Mouse (Mus musculus) frontal cortex, postnatal 14 days (tissue): ENCODE measurements at regions not wholly inside any gene's neighbourhood (a gene's known extent, or its start where the extent isn't known, plus 50 kb on each side); places are given as distances from the start of the nearest gene placed in this dataset.

Experiments
- DNase-seq, 2 experiments: peaks; one replicate each; pipeline ENCODE4 v3.0.0; 2022; ENCODE audit warnings: low spot score in 2 of 2

DNA sequence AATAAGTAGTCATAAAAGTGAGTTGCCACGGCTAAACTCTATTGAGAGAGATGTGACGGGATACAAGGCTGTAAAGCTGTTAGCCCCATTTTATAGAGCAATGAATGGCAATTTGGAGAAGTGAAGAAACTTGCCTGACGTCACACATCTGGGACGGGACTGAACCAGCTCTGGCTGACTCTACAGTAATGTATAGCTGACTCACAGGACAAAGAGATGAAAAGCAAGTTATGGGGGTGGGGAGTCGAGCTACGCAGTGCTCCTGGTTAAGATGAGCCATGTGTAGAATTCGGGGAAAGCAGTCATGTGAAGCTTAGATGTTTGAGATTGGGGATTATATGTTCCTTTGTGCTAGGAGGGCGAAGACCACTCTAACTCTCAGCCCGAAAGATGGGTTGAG, 72.2 kb upstream of the Boc start:
- DNase-seq: no peak

GRCm38 (mm10) chr16:44630426-44630825, 71.7 kb upstream of the Boc start:
- no peak for DNase-seq

DNA sequence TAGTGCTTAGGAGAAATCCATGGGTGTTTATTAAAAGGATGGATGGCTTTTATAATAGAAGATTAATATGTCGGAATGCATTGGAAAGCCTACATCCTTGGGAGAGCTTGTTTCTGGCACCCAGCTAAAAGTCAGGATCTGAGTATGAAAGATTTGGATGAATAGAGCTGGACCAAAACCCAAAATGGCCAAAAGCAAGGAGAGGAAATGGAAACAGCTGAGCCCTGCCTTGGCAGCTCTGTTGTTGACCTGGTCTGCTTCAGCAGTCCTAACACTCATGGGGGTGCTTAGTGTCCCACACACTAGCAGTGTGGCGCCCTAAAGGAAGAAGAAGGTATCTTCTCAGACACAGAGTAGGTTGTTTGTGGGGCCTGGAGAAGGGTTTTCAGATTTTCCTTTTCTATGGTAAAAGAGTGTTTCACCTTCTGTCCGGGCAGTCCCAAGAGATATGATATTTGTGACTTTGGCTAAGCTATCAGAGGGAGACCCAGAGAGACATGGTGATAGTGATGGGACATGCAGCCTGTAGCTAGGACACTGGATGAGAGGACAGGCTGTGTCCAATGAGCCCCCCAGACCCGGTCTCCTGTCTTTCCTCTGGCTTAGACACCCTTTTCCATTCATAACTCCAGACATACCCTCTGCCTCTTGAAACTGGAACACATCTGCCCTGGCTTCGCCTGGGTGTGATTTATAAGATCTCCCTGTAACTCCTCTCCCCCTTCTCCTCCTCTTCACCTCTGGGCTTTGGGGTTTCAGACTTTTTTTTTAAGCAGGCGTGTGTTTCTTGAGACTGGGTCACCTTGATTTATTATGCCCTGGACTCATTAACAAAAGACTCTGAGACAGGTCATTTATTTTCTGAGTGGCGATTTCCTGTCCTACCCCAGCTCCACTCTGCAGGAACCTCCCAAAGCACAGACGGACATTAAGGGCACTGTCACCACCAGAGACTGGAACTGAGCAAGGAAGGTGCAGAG, 70.9 kb upstream of the Boc start:
- DNase-seq: no peak

DNA sequence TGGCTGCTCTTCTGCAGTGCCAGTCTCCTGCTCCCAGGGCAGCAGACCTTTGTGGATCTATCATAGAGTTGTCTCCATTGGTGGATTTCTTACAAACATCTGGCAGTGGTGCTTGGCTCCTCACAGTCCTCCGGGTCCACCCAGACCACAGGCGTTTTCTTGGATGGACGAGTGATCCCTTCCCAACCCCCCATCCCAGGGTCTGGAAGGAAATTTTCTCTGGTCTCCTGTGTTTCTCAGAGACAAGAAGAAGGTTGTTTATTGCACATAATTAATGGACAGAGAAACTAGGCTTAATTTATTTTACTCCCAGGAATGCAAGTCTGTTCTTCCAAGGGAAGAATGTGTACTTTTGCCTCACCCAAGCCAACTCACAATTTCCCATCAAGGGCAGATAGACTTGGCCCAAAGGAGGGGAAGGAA, 67.2 kb upstream of the Boc start:
- no peak for DNase-seq

DNA sequence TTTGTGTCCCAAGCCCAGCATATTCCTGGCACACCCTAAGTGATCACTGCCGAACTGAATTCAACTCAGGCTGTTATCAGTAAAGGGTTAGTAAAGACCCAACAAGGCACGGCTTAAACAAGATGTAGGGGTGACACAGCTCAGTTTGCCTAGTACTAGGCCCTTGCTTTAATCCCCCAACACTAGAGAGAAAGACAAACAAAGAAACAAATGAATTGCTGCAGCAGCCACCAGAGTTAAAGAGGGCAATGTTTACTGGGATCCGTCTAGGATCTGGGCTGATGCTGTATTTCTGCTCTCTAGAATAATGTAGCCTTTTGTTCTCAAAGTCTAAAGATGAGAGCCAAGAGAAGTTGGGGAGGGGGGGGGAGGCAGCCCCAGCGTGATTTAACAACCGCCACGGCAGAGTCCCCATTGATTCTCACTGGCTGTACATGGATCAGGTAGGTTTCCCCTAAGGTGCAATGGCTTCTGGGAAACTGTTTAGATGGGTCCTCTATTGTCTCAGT, 66.5 kb upstream of the Boc start:
- no peak for DNase-seq

GRCm38 (mm10) chr16:44621573-44621972, 62.9 kb upstream of the Boc start:
- DNase-seq: no peak

- no peak for DNase-seq
These were observed 61.8 kb upstream of the Boc start for GRCm38 (mm10) chr16:44620536-44620935.

DNA sequence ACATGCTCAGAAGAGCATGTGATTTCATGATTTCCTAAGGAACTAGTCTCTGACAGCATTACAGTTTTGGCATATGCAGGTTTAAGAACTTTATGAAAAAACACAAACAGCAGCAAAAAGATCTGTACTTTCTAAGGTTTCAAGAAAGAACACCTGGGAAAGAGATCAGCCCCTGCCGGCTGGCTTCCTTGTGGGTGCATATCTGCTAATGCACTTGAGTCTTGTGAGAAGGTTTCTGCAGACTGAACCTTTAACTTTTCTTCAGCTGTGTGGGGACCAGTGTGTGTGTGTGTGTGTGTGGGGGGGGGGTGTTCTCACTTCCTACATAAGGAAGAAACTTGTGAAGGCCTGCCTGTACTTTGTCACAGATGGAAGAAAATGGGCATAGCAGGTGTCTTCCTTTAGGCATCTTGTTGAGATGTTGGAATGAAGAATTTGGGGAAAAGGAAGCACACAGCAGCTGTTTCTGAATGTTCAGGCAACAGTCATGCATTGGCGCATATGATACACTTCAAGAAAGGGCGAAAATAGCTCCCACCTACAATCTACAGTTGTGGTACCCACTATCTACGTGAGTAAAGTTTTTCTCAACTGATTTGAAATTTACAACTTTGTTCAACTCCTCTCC, 60.9 kb upstream of the Boc start:
- DNase-seq: no peak

GRCm38 (mm10) chr16:44617041-44617440, 58.3 kb upstream of the Boc start:
- DNase-seq: no peak

GRCm38 (mm10) chr16:44616376-44616775, 57.7 kb upstream of the Boc start:
- DNase-seq: no peak

DNA sequence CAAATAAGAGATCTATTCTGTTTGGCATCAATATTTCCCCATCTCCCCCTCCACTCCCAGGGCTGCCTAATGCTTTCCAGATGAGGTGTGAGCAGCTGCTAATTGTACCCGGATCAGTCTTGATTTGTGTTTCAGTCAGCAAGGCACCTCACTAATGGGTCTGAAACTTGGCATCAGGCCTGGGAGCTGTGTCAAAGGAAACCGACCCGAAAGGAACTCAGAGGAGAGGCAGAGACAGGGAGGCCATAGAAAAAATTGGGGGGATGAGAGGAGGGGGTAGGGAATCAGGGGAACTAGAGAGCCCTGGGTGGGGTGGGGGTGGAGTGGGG, 57.1 kb upstream of the Boc start:
- DNase-seq: no peak

DNA sequence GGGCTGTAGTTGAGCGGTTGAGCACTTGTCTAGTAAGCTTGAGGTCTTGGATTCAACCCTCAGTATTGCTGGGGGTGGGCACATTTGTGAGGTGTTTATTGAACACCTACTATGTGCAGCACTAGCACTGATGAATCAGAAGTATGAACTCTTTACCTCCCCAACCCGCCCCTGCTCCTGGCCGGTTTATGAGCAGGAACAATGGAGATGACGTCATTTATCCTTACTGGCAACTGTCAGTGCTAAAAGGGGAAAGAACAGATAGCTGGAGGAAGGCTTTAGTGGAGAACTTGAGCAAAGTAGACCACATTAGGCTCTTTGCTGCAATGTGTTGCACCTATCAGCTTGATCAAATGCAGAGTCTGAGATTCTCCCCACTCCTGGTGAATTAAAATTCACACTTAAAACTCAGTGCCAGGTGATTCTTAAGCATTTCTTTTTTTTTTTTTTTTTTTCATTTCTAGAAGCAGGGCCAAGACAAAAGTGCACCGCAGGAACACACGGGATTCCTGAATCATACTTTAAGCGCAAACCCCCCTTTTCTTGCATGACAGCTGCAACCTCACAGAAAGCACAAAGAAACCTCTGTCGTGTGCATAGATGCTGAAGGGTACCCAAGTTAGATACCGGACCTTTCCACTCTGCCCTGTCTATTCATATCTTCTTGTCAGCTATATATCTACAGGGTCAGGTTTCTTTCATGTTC, 56.6 kb upstream of the Boc start:
- no peak for DNase-seq

DNA sequence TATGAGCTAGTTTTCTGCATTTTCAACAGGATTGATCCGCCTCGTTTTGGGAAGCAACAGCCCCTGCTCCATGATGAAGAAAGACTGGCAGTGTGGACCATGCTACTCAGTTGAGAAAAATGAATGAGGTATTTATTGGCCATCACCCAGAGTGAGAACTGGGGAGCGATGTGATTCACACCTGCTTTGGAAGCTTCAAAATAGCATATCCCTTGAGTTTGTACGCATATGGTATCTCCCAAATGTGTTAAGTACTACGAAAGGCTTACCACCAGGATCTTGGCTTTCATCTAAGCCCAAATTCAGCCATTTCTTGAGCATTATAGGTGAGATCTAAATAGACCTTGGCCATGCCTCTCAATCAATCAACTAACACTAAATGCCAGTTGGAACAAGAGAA, 55.5 kb upstream of the Boc start:
- DNase-seq: no peak

DNA sequence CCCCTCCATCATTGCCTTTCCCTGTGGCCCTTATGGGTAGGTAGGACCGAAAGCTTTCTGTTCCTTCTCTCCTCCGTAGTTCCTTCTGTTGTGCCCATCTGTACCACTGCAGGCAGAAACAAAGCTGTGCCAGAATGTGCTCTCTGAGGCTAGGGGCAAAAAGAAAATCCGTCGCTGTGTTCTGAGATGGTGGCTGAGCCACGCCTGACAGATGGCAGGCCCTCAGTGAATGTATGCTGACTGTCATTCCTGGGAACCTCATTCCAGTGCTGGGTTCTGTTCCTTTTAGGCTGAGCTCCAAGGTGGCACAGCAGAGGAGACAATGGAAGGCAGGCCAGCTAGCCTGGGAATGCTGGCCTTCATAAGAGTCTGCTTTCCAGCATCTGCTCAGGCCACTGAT, 54.0 kb upstream of the Boc start:
- no peak for DNase-seq

DNA sequence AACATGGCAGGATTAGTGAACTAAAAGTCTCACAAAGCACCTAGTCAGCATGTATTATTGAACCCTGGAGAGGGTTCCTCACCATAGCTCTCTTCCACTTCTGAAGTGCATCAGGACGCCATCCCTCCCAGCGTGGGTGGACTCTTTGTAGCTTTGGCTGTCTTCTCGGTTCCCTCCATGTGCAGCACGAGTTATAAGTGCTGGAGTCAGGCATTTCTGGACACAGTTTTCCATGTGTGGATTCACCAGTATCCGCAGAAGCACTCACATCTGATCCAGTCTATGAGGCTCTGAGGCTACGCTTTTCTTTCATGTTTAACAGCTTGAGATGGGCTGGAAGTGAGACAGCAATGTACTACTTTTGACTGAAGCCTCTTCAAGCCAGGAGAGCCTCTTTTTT, 52.8 kb upstream of the Boc start:
- DNase-seq: no peak

- DNase-seq: no peak
These were observed 49.9 kb upstream of the Boc start for GRCm38 (mm10) chr16:44608586-44608985.
